Mouse (Mus musculus) forebrain, postnatal 0 days (tissue): ENCODE data around the gene Oit1. TPM values are rescaled to one million over a fixed set of nuclear protein-coding genes. Genes with fewer than 3 reads are reported as not detected.

Experiments
- ATAC-seq: fragments of 200-750 bp; cut with Nextera tagmentation; 2 replicates; pipeline ENCODE4 v1.8.0; 2017; ENCODE audit warnings: mild to moderate bottlenecking, moderate library complexity
- DNase-seq: peaks from one replicate; pipeline ENCODE4 v3.0.0-alpha.2; 2015
- H3K27ac ChIP-seq: fragments of 300-500 bp; sonication (generic); 2 replicates; pipeline ENCODE4 v1.5.1; 2014; ENCODE audit warnings: low read depth, mild to moderate bottlenecking, antibody characterized with exemption, low read length, moderate library complexity, mixed read lengths
- H3K27me3 ChIP-seq: fragments of 300-500 bp; sonication (generic); 2 replicates; pipeline ENCODE4 v1.6.1; 2014; ENCODE audit warnings: mild to moderate bottlenecking, low read length, mixed read lengths; ENCODE audit not compliant: insufficient read depth
- H3K36me3 ChIP-seq: fragments of 300-500 bp; sonication (generic); 2 replicates; pipeline ENCODE4 v1.6.1; 2014; ENCODE audit warnings: mild to moderate bottlenecking, moderate library complexity; ENCODE audit not compliant: insufficient read depth
- H3K4me1 ChIP-seq: fragments of 300-500 bp; sonication (generic); 2 replicates; pipeline ENCODE4 v1.6.1; 2014; ENCODE audit warnings: antibody characterized with exemption; ENCODE audit not compliant: insufficient read depth
- H3K4me2 ChIP-seq: fragments of 300-500 bp; sonication (generic); 2 replicates; pipeline ENCODE4 v1.6.1; 2014; ENCODE audit warnings: low read depth, mild to moderate bottlenecking, moderate library complexity
- H3K4me3 ChIP-seq: fragments of 300-500 bp; sonication (generic); 2 replicates; pipeline ENCODE4 v1.5.1; 2014; ENCODE audit warnings: low read depth, low read length, mixed read lengths
- H3K9ac ChIP-seq: fragments of 300-500 bp; sonication (generic); 2 replicates; pipeline ENCODE4 v1.6.1; 2014; ENCODE audit warnings: mild to moderate bottlenecking
- H3K9me3 ChIP-seq: fragments of 300-500 bp; sonication (generic); 2 replicates; pipeline ENCODE4 v1.6.1; 2016; ENCODE audit warnings: low read length
- CTCF ChIP-seq: sonication (generic); IDR thresholded peaks from 2 replicates; pipeline ENCODE4 v1.5.1; 2016; ENCODE audit warnings: antibody characterized with exemption, control low read depth, low read depth
- WGBS: fragments of 180-500 bp; shearing (Covaris S2); extraction: QIAGEN DNeasy Blood & Tissue Kit; methylation state at CpG from one replicate; pipeline ENCODE4 v1.1.7; 2014; 5-methylcytosine and 5-hydroxymethylcytosine counted together
- polyA plus RNA-seq: library from polyadenylated mRNA; unstranded; fragments of >200 nt; fragmentation: Nextera tagmentation; extraction: Ambion mirVana; gene quantifications from 2 replicates; pipeline ENCODE4 v1.2.1, GENCODE M21; 2015
- total RNA-seq: library from RNA; depleted of rRNA; stranded (reverse); fragments of >200 nt; gene quantifications from 2 replicates; pipeline ENCODE4 v1.2.3, GENCODE M21; 2014

Oit1 gene
- total and polyA plus RNA-seq, 2 experiments from 2014 or later, result 0.12 TPM; not detected in 1

- Histone ChIP-seq H3K4me2 (no peak overlapping the region), H3K9ac (no peak overlapping the region), H3K4me3 (no peak overlapping the region), H3K27me3 (no peaks in the 10 kb centered on the region), H3K9me3 (no peaks in the 10 kb centered on the region), H3K36me3 (no peaks in the 10 kb centered on the region), H3K4me1 (peaks cover 5% of the 10 kb centered on the region), H3K27ac (no peak overlapping the region)
- no peak for DNase-seq
- TF ChIP-seq CTCF, result no peak
- no peak for ATAC-seq
- 50% methylated on average over 10 of the region's 10 CpGs for WGBS
Observed at GRCm38 (mm10) chr14:8335947-8336346, 42.6 kb downstream of the Oit1 start.

- ATAC-seq (peak; percentile 54), DNase-seq (peak; percentile 38)
- no peaks in the 10 kb centered on the region for H3K36me3 ChIP-seq
- no peak overlapping the region for H3K27ac ChIP-seq
- no peak overlapping the region for H3K4me2 ChIP-seq
- H3K4me1 ChIP-seq, result peaks cover 10% of the 10 kb centered on the region
- H3K27me3 ChIP-seq, result no peaks in the 10 kb centered on the region
- H3K4me3 ChIP-seq, result no peak overlapping the region
- no peak overlapping the region for H3K9ac ChIP-seq
- no peaks in the 10 kb centered on the region for H3K9me3 ChIP-seq
- TF ChIP-seq CTCF, result no peak
- WGBS, result 74% methylated on average over 3 of the region's 3 CpGs
Observed at GRCm38 (mm10) chr14:8334511-8334910, 44.0 kb downstream of the Oit1 start.

GRCm38 (mm10) chr14:8332314-8333252 is 46.0 kb downstream of the Oit1 start:
- H3K9ac ChIP-seq, result no peak overlapping the region
- WGBS, result 89% methylated on average over 11 of the region's 11 CpGs

GRCm38 (mm10) chr14:8331307-8331905 is 47.1 kb downstream of the Oit1 start:
- peaks cover 10% of the 10 kb centered on the region for H3K4me1 ChIP-seq
- H3K4me3 ChIP-seq, result no peak overlapping the region
- ATAC-seq (no peak), DNase-seq (no peak)
- H3K36me3 ChIP-seq, result no peaks in the 10 kb centered on the region
- H3K27me3 ChIP-seq, result no peaks in the 10 kb centered on the region
- TF ChIP-seq CTCF, result no peak
- H3K4me2 ChIP-seq, result no peak overlapping the region
- 47% methylated on average over 14 of the region's 14 CpGs for WGBS
- H3K9me3 ChIP-seq, result no peaks in the 10 kb centered on the region
- no peak overlapping the region for H3K27ac ChIP-seq
- no peak overlapping the region for H3K9ac ChIP-seq

More at GRCm38 (mm10) chr14:8332314-8333252, 46.0 kb downstream of the Oit1 start:
- no peak overlapping the region for H3K4me3 ChIP-seq
- no peak overlapping the region for H3K4me2 ChIP-seq
- H3K9me3 ChIP-seq, result no peaks in the 10 kb centered on the region
- peaks cover 10% of the 10 kb centered on the region for H3K4me1 ChIP-seq
- no peak for TF ChIP-seq CTCF
- H3K27ac ChIP-seq, result no peak overlapping the region
- H3K27me3 ChIP-seq, result no peaks in the 10 kb centered on the region
- DNase-seq, result no peak
- H3K36me3 ChIP-seq, result no peaks in the 10 kb centered on the region
- ATAC-seq, result no peak

- no peak overlapping the region for H3K4me2 ChIP-seq
- 61% methylated on average over 6 of the region's 6 CpGs for WGBS
- H3K9ac ChIP-seq, result no peak overlapping the region
- ATAC-seq, result no peak
- no peak overlapping the region for H3K27ac ChIP-seq
- H3K4me3 ChIP-seq, result no peak overlapping the region
- no peak for TF ChIP-seq CTCF
- no peaks in the 10 kb centered on the region for H3K9me3 ChIP-seq
- no peak for DNase-seq
- H3K36me3 ChIP-seq, result no peaks in the 10 kb centered on the region
- no peaks in the 10 kb centered on the region for H3K27me3 ChIP-seq
- H3K4me1 ChIP-seq, result peaks cover 10% of the 10 kb centered on the region
Observed at GRCm38 (mm10) chr14:8330390-8330789, 48.2 kb downstream of the Oit1 start.

DNA sequence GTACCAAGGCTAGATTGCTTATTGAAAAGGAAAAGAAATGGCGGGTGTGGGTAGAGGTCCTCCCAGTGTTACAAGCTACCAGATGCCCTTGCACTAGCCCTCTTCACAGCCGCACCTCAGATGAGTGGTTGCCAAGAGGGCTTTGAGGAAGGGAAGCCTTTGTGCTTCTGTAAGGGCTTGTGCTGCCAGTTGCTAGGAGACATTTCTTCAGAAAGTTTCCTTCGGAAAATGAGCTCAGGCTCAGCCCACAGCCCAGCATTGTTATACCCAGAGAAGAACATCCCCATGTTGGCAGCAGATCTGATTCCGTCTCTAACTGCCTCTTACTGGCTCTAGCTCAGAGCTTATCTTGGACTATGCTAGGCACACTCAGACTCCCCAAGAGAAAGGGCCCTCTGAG is 49.0 kb downstream of the Oit1 start:
- DNase-seq (peak; percentile 49), ATAC-seq (peak; percentile 82)
- 0 out of 2 replicates have a peak overlapping the region, but pooled peaks have one; percentile 5 for H3K27ac ChIP-seq
- no peak for TF ChIP-seq CTCF
- H3K36me3 ChIP-seq, result no peaks in the 10 kb centered on the region
- no peaks in the 10 kb centered on the region for H3K27me3 ChIP-seq
- H3K4me2 ChIP-seq, result no peak overlapping the region
- no peaks in the 10 kb centered on the region for H3K9me3 ChIP-seq
- peaks cover 10% of the 10 kb centered on the region for H3K4me1 ChIP-seq
- 11% methylated on average over 4 of the region's 4 CpGs for WGBS
- no peak overlapping the region for H3K9ac ChIP-seq
- H3K4me3 ChIP-seq, result no peak overlapping the region

DNA sequence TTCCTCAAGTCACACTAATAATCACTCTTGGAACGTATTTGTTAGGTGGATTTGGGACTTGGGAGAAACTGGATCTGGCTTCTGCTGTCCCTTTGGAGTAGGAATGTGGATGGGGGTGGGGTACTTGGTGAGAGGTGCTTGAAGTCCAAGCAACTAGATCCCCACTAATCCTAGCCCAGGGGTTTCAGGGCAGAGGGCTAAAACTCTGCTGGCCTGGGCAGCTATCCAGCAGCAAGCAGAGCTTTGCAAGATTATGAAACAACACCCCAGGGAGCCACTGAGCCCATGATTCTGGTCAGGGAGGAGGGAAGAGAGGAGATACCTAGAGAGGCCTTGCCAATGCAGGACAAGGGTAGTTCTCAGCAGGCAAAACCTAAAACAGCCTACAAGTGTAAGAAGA is 51.2 kb downstream of the Oit1 start:
- H3K9me3 ChIP-seq, result no peaks in the 10 kb centered on the region
- no peaks in the 10 kb centered on the region for H3K36me3 ChIP-seq
- peaks cover 10% of the 10 kb centered on the region for H3K4me1 ChIP-seq
- no peaks in the 10 kb centered on the region for H3K27me3 ChIP-seq
- WGBS, result 40% methylated on average over 1 of the region's 1 CpGs
- H3K4me3 ChIP-seq, result no peak overlapping the region
- TF ChIP-seq CTCF, result no peak
- no peak overlapping the region for H3K4me2 ChIP-seq
- no peak for ATAC-seq
- no peak for DNase-seq
- no peak overlapping the region for H3K9ac ChIP-seq
- H3K27ac ChIP-seq, result no peak overlapping the region
